28 mouse cellular contexts compared by ENCODE assay signal in the genomic region with DNA sequence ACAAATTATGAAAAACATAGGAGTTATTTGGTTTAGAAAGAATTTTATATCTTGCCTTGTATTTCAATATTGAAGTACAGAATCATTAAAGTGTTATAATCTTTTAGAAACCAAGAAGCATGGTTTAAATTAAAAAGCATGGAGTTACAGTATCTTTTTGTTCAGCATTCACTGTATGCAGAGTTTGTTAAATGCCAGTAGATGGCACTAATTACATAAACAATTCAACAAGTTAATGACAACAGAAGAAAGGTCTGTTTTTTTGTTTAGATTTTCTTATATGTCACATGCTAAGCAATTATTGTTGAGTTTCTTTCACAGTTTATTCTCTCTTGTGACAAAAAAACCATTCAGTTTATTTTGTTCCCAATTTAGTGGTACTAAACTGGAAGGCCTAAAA.
DNase-seq lines count a peak whose midpoint lies in the region; ATAC-seq and TF ChIP-seq lines count a peak whose summit lies in the region.
"Had no signal": no experiment of that assay in that cellular context is flagged by ENCODE, and none has a peak within 500 bp of the region (broad histone marks: within the 10 kb centered on the region; RNA-seq: fewer than 3 reads in every experiment).

No protein-coding gene starts in this region.

- TF ChIP-seq EP300 in CH12.LX (IDR thresholded peaks at IDR 0.05; ENCODE audit: low read length): no peak

- H3K4me3 ChIP-seq in forebrain, embryonic 14.5 days (ENCODE audit: low read depth, low read length): no peak overlapping the region
- H3K4me3 ChIP-seq in forebrain, embryonic 15.5 days: no peak overlapping the region
- H3K4me3 ChIP-seq in hindbrain, postnatal 0 days (ENCODE audit: low read length): no peak overlapping the region
- no peak overlapping the region for H3K4me3 ChIP-seq in hindbrain, embryonic 12.5 days
- no peak overlapping the region for H3K4me3 ChIP-seq in lung, embryonic 14.5 days (ENCODE audit: low read depth, low read length)
- H3K4me3 ChIP-seq in CH12.LX (replicated peaks in 1 of 3; ENCODE audit: low read depth in 2 of 3, low read length in 2 of 3, poor library complexity in 1 of 3): no peak overlapping the region
- H3K4me3 ChIP-seq: erythroblast, embryonic 14.5 days; heart, embryonic 12.5 days; hindbrain, embryonic 10.5 days; limb, embryonic 12.5 days; liver, embryonic 15.5 days; midbrain, embryonic 15.5 days; myocyte; neural tube, embryonic 12.5 days had no signal

- no peaks in the 10 kb centered on the region for H3K9me3 ChIP-seq in forebrain, embryonic 14.5 days (replicated peaks; ENCODE audit: control insufficient read depth, low read length)
- H3K9me3 ChIP-seq in forebrain, embryonic 15.5 days: no peaks in the 10 kb centered on the region
- no peaks in the 10 kb centered on the region for H3K9me3 ChIP-seq in hindbrain, postnatal 0 days (ENCODE audit: low read length)
- H3K9me3 ChIP-seq in hindbrain, embryonic 12.5 days (replicated peaks): no peaks in the 10 kb centered on the region
- no peaks in the 10 kb centered on the region for H3K9me3 ChIP-seq in lung, embryonic 14.5 days (ENCODE audit: low read depth, low read length)
- H3K9me3 ChIP-seq in CH12.LX (replicated peaks; ENCODE audit: low read length): no peaks in the 10 kb centered on the region
- H3K9me3 ChIP-seq: G1E; heart, embryonic 12.5 days; hindbrain, embryonic 10.5 days; limb, embryonic 12.5 days; liver, embryonic 15.5 days; midbrain, embryonic 15.5 days; neural tube, embryonic 12.5 days had no signal

- in situ Hi-C loops in CH12.LX (cut with MboI; ENCODE audit: low pct_ligation_motif_present, low pct_unique_long_range_greater_than_20kb, low sequenced_read_pairs): no loop called here

- H3K4me2 ChIP-seq in forebrain, embryonic 14.5 days (ENCODE audit: low read length): no peak overlapping the region
- H3K4me2 ChIP-seq in forebrain, embryonic 15.5 days (replicated peaks): no peak overlapping the region
- no peak overlapping the region for H3K4me2 ChIP-seq in hindbrain, postnatal 0 days (ENCODE audit: low read depth, low read length)
- no peak overlapping the region for H3K4me2 ChIP-seq in hindbrain, embryonic 12.5 days (replicated peaks)
- no peak overlapping the region for H3K4me2 ChIP-seq in lung, embryonic 14.5 days
- no peak overlapping the region for H3K4me2 ChIP-seq in CH12.LX (ENCODE audit: insufficient read depth, low read depth, poor library complexity, severe bottlenecking)
- H3K4me2 ChIP-seq: heart, embryonic 12.5 days; limb, embryonic 12.5 days; liver, embryonic 15.5 days; midbrain, embryonic 15.5 days; neural tube, embryonic 12.5 days had no signal

- TF ChIP-seq RAD21 in CH12.LX (IDR thresholded peaks at IDR 0.05; ENCODE audit: low read depth, low read length): peak; percentile 6

- DNase-seq in forebrain, embryonic 14.5 days (ENCODE audit: low spot score): peak; percentile 37
- no peak for DNase-seq in hindbrain, postnatal 0 days (ENCODE audit: low spot score)
- DNase-seq in lung, embryonic 14.5 days: peak; percentile 2
- DNase-seq in lung, adult 18-20 months: no peak
- DNase-seq in CH12.LX (ENCODE audit: extremely low read depth): no peak
- no peak for DNase-seq in cerebellum, postnatal 36 days
- DNase-seq: adrenal gland, postnatal 14 days; cerebellum, adult 11-12 months; cerebellum, postnatal 10 days; gastrocnemius, postnatal 25 days; heart, adult 11 months; heart, postnatal 10 days; kidney, adult 18-20 months; kidney, postnatal 4 days; thymus, postnatal 4 days had no signal

- H3K9ac ChIP-seq in forebrain, embryonic 14.5 days (ENCODE audit: low read length): no peak overlapping the region
- no peak overlapping the region for H3K9ac ChIP-seq in forebrain, embryonic 15.5 days (replicated peaks)
- no peak overlapping the region for H3K9ac ChIP-seq in hindbrain, postnatal 0 days (replicated peaks; ENCODE audit: low read length)
- H3K9ac ChIP-seq in hindbrain, embryonic 12.5 days: no peak overlapping the region
- no peak overlapping the region for H3K9ac ChIP-seq in lung, embryonic 14.5 days
- no peak overlapping the region for H3K9ac ChIP-seq in CH12.LX (ENCODE audit: insufficient read depth, low read depth)
- H3K9ac ChIP-seq: heart, embryonic 12.5 days; limb, embryonic 12.5 days; liver, embryonic 15.5 days; midbrain, embryonic 15.5 days; neural tube, embryonic 12.5 days had no signal

- H3K27me3 ChIP-seq in forebrain, embryonic 14.5 days (replicated peaks; ENCODE audit: control insufficient read depth, insufficient read depth, low read length): no peaks in the 10 kb centered on the region
- H3K27me3 ChIP-seq in forebrain, embryonic 15.5 days: no peaks in the 10 kb centered on the region
- no peaks in the 10 kb centered on the region for H3K27me3 ChIP-seq in hindbrain, postnatal 0 days (ENCODE audit: insufficient read depth, low read length)
- H3K27me3 ChIP-seq in hindbrain, embryonic 12.5 days: no peaks in the 10 kb centered on the region
- no peaks in the 10 kb centered on the region for H3K27me3 ChIP-seq in lung, embryonic 14.5 days (ENCODE audit: insufficient read depth, low read length)
- H3K27me3 ChIP-seq in CH12.LX (replicated peaks): no peaks in the 10 kb centered on the region
- H3K27me3 ChIP-seq: heart, embryonic 12.5 days; limb, embryonic 12.5 days; liver, embryonic 15.5 days; midbrain, embryonic 15.5 days; neural tube, embryonic 12.5 days had no signal

- no peaks in the 10 kb centered on the region for H3K36me3 ChIP-seq in forebrain, embryonic 14.5 days (ENCODE audit: control insufficient read depth, insufficient read depth, low read length)
- no peaks in the 10 kb centered on the region for H3K36me3 ChIP-seq in forebrain, embryonic 15.5 days
- no peaks in the 10 kb centered on the region for H3K36me3 ChIP-seq in hindbrain, postnatal 0 days (ENCODE audit: insufficient read depth, low read length)
- no peaks in the 10 kb centered on the region for H3K36me3 ChIP-seq in hindbrain, embryonic 12.5 days
- H3K36me3 ChIP-seq in lung, embryonic 14.5 days (ENCODE audit: insufficient read depth): no peaks in the 10 kb centered on the region
- no peaks in the 10 kb centered on the region for H3K36me3 ChIP-seq in CH12.LX (replicated peaks in 1 of 2; ENCODE audit: control insufficient read depth in 1 of 2, insufficient read depth in 1 of 2, low read length in 1 of 2)
- H3K36me3 ChIP-seq: G1E; heart, embryonic 12.5 days; hindbrain, embryonic 10.5 days; limb, embryonic 12.5 days; liver, embryonic 15.5 days; midbrain, embryonic 15.5 days; neural tube, embryonic 12.5 days had no signal

- H3K4me1 ChIP-seq in forebrain, embryonic 14.5 days (ENCODE audit: control insufficient read depth, insufficient read depth, low read length): no peaks in the 10 kb centered on the region
- no peaks in the 10 kb centered on the region for H3K4me1 ChIP-seq in forebrain, embryonic 15.5 days
- H3K4me1 ChIP-seq in hindbrain, postnatal 0 days (ENCODE audit: insufficient read depth, low read length): no peaks in the 10 kb centered on the region
- no peaks in the 10 kb centered on the region for H3K4me1 ChIP-seq in hindbrain, embryonic 12.5 days
- no peaks in the 10 kb centered on the region for H3K4me1 ChIP-seq in lung, embryonic 14.5 days (ENCODE audit: insufficient read depth)
- H3K4me1 ChIP-seq in CH12.LX (ENCODE audit: control insufficient read depth in 1 of 2, insufficient read depth in 2 of 2): no peaks in the 10 kb centered on the region
- H3K4me1 ChIP-seq: heart, embryonic 12.5 days; hindbrain, embryonic 10.5 days; limb, embryonic 12.5 days; liver, embryonic 15.5 days; midbrain, embryonic 15.5 days; neural tube, embryonic 12.5 days had no signal

- no peak overlapping the region for H3K27ac ChIP-seq in forebrain, embryonic 14.5 days (ENCODE audit: low read depth, low read length)
- H3K27ac ChIP-seq in forebrain, embryonic 15.5 days (replicated peaks): no peak overlapping the region
- H3K27ac ChIP-seq in hindbrain, postnatal 0 days: no peak overlapping the region
- no peak overlapping the region for H3K27ac ChIP-seq in hindbrain, embryonic 12.5 days
- no peak overlapping the region for H3K27ac ChIP-seq in lung, embryonic 14.5 days (ENCODE audit: low read depth)
- no peak overlapping the region for H3K27ac ChIP-seq in CH12.LX (ENCODE audit: insufficient read depth, low read depth)
- H3K27ac ChIP-seq: hindbrain, embryonic 10.5 days; limb, embryonic 12.5 days; liver, embryonic 15.5 days; macrophage; midbrain, embryonic 15.5 days; neural tube, embryonic 12.5 days had no signal

- no peak for ATAC-seq in forebrain, embryonic 14.5 days
- no peak for ATAC-seq in forebrain, embryonic 15.5 days (replicated peaks)
- ATAC-seq in hindbrain, postnatal 0 days: no peak
- ATAC-seq in hindbrain, embryonic 12.5 days (ENCODE audit: low FRiP score): no peak
- no peak for ATAC-seq in lung, embryonic 14.5 days (ENCODE audit: insufficient read depth)
- ATAC-seq: midbrain, embryonic 15.5 days; Patski had no signal

- peak; percentile 39; the same call in 1 of the 2 replicates for TF ChIP-seq CTCF in hindbrain, postnatal 0 days (IDR thresholded peaks at IDR 0.05; ENCODE audit: low read depth)
- TF ChIP-seq CTCF in lung, embryonic 14.5 days (IDR thresholded peaks at IDR 0.05; ENCODE audit: low read depth): no peak
- no peak for TF ChIP-seq CTCF in CH12.LX (conservative IDR thresholded peaks at IDR 0.05 in 1 of 2, IDR thresholded peaks at IDR 0.05 in 1 of 2; ENCODE audit: low read depth in 2 of 2, low read length in 2 of 2)

- H3K79me2 ChIP-seq in CH12.LX (replicated peaks; ENCODE audit: control insufficient read depth, extremely low read depth, insufficient read depth, poor library complexity, severe bottlenecking): no peaks in the 10 kb centered on the region

- dilution Hi-C loops in CH12.LX (cut with MboI; ENCODE audit: extremely low pct_ligation_motif_present, extremely low pct_unique_long_range_greater_than_20kb, low sequenced_read_pairs): no loop called here

- TF ChIP-seq POLR2A in CH12.LX (IDR thresholded peaks at IDR 0.05; ENCODE audit: low read depth, low read length): no peak

TF ChIP-seq in CH12.LX, 34 proteins besides CTCF, POLR2A, EP300 and RAD21:
- TF ChIP-seq NELFE (IDR thresholded peaks at IDR 0.05; ENCODE audit: low read depth, low read length): no peak
- no peak for TF ChIP-seq MAX (IDR thresholded peaks at IDR 0.05; ENCODE audit: low read length)
- TF ChIP-seq UBTF (IDR thresholded peaks at IDR 0.05; ENCODE audit: low read depth, low read length): no peak
- no peak for TF ChIP-seq ZMIZ1 (IDR thresholded peaks at IDR 0.05; ENCODE audit: low read depth, low read length)
- TF ChIP-seq TBP (conservative IDR thresholded peaks at IDR 0.05; ENCODE audit: low read depth, low read length): no peak
- TF ChIP-seq CHD2 (IDR thresholded peaks at IDR 0.05; ENCODE audit: low read length): no peak
- no peak for TF ChIP-seq USF1 (IDR thresholded peaks at IDR 0.05; ENCODE audit: low read depth, low read length)

Comparison
In these comparisons a context has a peak if more than half of its experiments do, and no peak if none do; other contexts are left out.
1. DNase-seq: peak in forebrain, embryonic 14.5 days (single experiment) and lung, embryonic 14.5 days (single experiment); none in hindbrain, postnatal 0 days (single experiment), lung, adult 18-20 months (0 of 2), CH12.LX (single experiment) and cerebellum, postnatal 36 days (0 of 2).